Mouse (Mus musculus) adrenal gland, postnatal 25 days (tissue): ENCODE results near the gene Atg4b. TPM values are rescaled to one million over a fixed set of nuclear protein-coding genes. Genes with fewer than 3 reads are reported as not detected.
"Not testable (repeated sequence)": the region's sequence is repeated elsewhere in the genome, so short reads cannot be mapped to it uniquely, and the experiment has no call there.

ENCODE experiments used
- DNase-seq: peaks from one replicate; pipeline ENCODE4 v3.0.0; 2021; ENCODE audit warnings: mixed read lengths
- total RNA-seq: library from RNA; stranded (reverse); gene quantifications from 2 replicates; pipeline ENCODE4 v1.2.3, GENCODE M21; 2021

Atg4b gene
- total RNA-seq, 1 experiment from 2014 or later: 88.0 TPM

- DNase-seq: no peak
These were observed 4.9 kb downstream of the Atg4b start for GRCm38 (mm10) chr1:93756154-93756553.

- no peak for DNase-seq
These were observed 8.8 kb downstream of the Atg4b start for GRCm38 (mm10) chr1:93760076-93760475.

- not testable (repeated sequence) for DNase-seq
These were observed 12.2 kb downstream of the Atg4b start for GRCm38 (mm10) chr1:93763531-93763930.

GRCm38 (mm10) chr1:93764871-93765591 is 13.7 kb downstream of the Atg4b start:
- DNase-seq: no peak

- no peak for DNase-seq
These were observed 16.3 kb downstream of the Atg4b start for GRCm38 (mm10) chr1:93767600-93767999.

- no peak for DNase-seq
These were observed 18.6 kb downstream of the Atg4b start for GRCm38 (mm10) chr1:93769901-93770300.

GRCm38 (mm10) chr1:93776686-93777085 is 25.4 kb downstream of the Atg4b start:
- DNase-seq: no peak

- DNase-seq: no peak
These were observed 35.6 kb downstream of the Atg4b start for GRCm38 (mm10) chr1:93786912-93787311.

- no peak for DNase-seq
These were observed 43.2 kb downstream of the Atg4b start for GRCm38 (mm10) chr1:93794526-93794925.

GRCm38 (mm10) chr1:93795886-93796285 is 44.6 kb downstream of the Atg4b start:
- no peak for DNase-seq

GRCm38 (mm10) chr1:93800670-93801503 is 49.6 kb downstream of the Atg4b start:
- DNase-seq: no peak

GRCm38 (mm10) chr1:93801741-93802238 is 50.5 kb downstream of the Atg4b start, which contains the start of gene Dtymk:
TSS of gene Dtymk (minus strand) at chr1:93801934.
- peak; percentile 89 for DNase-seq

GRCm38 (mm10) chr1:93802771-93803170 is 51.5 kb downstream of the Atg4b start:
- no peak for DNase-seq

GRCm38 (mm10) chr1:93803556-93804507 is 52.5 kb downstream of the Atg4b start, which contains the start of gene Ing5:
TSS of gene Ing5 (plus strand) at chr1:93803965.
- DNase-seq: peak; percentile 100

- no peak for DNase-seq
These were observed 53.5 kb downstream of the Atg4b start for GRCm38 (mm10) chr1:93804818-93805217.

- DNase-seq: no peak
These were observed 54.1 kb downstream of the Atg4b start for GRCm38 (mm10) chr1:93805221-93805951.

GRCm38 (mm10) chr1:93808871-93809270 is 57.6 kb downstream of the Atg4b start:
- no peak for DNase-seq

- no peak for DNase-seq
These were observed 58.7 kb downstream of the Atg4b start for GRCm38 (mm10) chr1:93810011-93810410.

- no peak for DNase-seq
These were observed 60.3 kb downstream of the Atg4b start for GRCm38 (mm10) chr1:93811495-93812039.

GRCm38 (mm10) chr1:93817823-93818532 is 66.7 kb downstream of the Atg4b start:
- no peak for DNase-seq
